Mouse (Mus musculus) urinary bladder, postnatal 36 days (tissue): ENCODE measurements around the gene Phf13.
A peak's percentile ranks its signal among the peaks of the same experiment; 100 is the strongest.
"Not testable (repeated sequence)": the region's sequence is repeated elsewhere in the genome, so short reads cannot be mapped to it uniquely, and the experiment has no call there.

ENCODE experiments used
- DNase-seq, 2 experiments: peaks; one replicate each; pipeline ENCODE4 v3.0.0; 2022; ENCODE audit warnings: low spot score in 2 of 2, mixed read lengths in 1 of 2

The Phf13 gene

GRCm38 (mm10) chr4:151996173-151996950 lies at the start of gene Phf13:
Gene Phf13 (minus strand): TSS chr4:151996258.
- peak; percentile 99 for DNase-seq

- no peak for DNase-seq
Measured at GRCm38 (mm10) chr4:152044609-152045008, 48.6 kb upstream of the Phf13 start.

GRCm38 (mm10) chr4:152043171-152043570 lies 47.1 kb upstream of the Phf13 start:
- no peak for DNase-seq

GRCm38 (mm10) chr4:152041924-152042641 lies 46.0 kb upstream of the Phf13 start:
- DNase-seq, result no peak

- no peak for DNase-seq
Measured at GRCm38 (mm10) chr4:152039831-152040310, 43.8 kb upstream of the Phf13 start.

GRCm38 (mm10) chr4:152038985-152039830 lies 43.1 kb upstream of the Phf13 start, which contains the start of gene Nol9:
Gene Nol9 (plus strand): TSS chr4:152039321.
- DNase-seq, result peak; percentile 92

- DNase-seq, result no peak
Measured at GRCm38 (mm10) chr4:152038225-152038984, 42.3 kb upstream of the Phf13 start, which contains the start of gene Tas1r1. Gene Tas1r1 (minus strand): TSS chr4:152038568.

- DNase-seq, result not testable (repeated sequence)
Measured at GRCm38 (mm10) chr4:152036464-152036863, 40.4 kb upstream of the Phf13 start.

GRCm38 (mm10) chr4:152032922-152033321 lies 36.9 kb upstream of the Phf13 start:
- no peak for DNase-seq

GRCm38 (mm10) chr4:152029997-152030396 lies 33.9 kb upstream of the Phf13 start:
- no peak for DNase-seq

GRCm38 (mm10) chr4:152029087-152029486 lies 33.0 kb upstream of the Phf13 start:
- no peak for DNase-seq

- DNase-seq, result no peak
Measured at GRCm38 (mm10) chr4:152028456-152028855, 32.4 kb upstream of the Phf13 start.

GRCm38 (mm10) chr4:152027524-152027923 lies 31.5 kb upstream of the Phf13 start, which contains the start of gene Zbtb48:
Gene Zbtb48 (minus strand): TSS chr4:152027671.
- peak; percentile 96 to 98 for DNase-seq

GRCm38 (mm10) chr4:152026751-152027508 lies 30.9 kb upstream of the Phf13 start:
- no peak for DNase-seq

- DNase-seq, result no peak
Measured at GRCm38 (mm10) chr4:152024525-152024924, 28.5 kb upstream of the Phf13 start.

GRCm38 (mm10) chr4:152022506-152022905 lies 26.4 kb upstream of the Phf13 start:
- no peak for DNase-seq

GRCm38 (mm10) chr4:152021568-152022097 lies 25.6 kb upstream of the Phf13 start:
- DNase-seq, result no peak

GRCm38 (mm10) chr4:152020024-152020423 lies 24.0 kb upstream of the Phf13 start:
- no peak for DNase-seq

GRCm38 (mm10) chr4:152019073-152019472 lies 23.0 kb upstream of the Phf13 start:
- no peak for DNase-seq
